Mouse (Mus musculus) liver, embryonic 16.5 days (tissue): ENCODE results near the gene Tmppe. TPM values are rescaled to one million over a fixed set of nuclear protein-coding genes. Genes with fewer than 3 reads are reported as not detected.

Experiments used
- ATAC-seq: fragments of 200-750 bp; cut with Nextera tagmentation; 2 replicates; pipeline ENCODE4 v1.8.0; 2017; ENCODE audit warnings: low read depth, mild to moderate bottlenecking, moderate number of reproducible peaks, moderate library complexity
- H3K27ac ChIP-seq: fragments of 300-500 bp; sonication (generic); 2 replicates; pipeline ENCODE4 v1.5.1; 2014; ENCODE audit warnings: mild to moderate bottlenecking, low read length
- H3K27me3 ChIP-seq: fragments of 300-500 bp; sonication (generic); 2 replicates; pipeline ENCODE4 v1.6.1; 2014; ENCODE audit warnings: low read depth, low read length, mixed read lengths; ENCODE audit not compliant: control insufficient read depth, insufficient read depth
- H3K36me3 ChIP-seq: fragments of 300-500 bp; sonication (generic); 2 replicates; pipeline ENCODE4 v1.6.1; 2014; ENCODE audit warnings: mild to moderate bottlenecking; ENCODE audit not compliant: control insufficient read depth, insufficient read depth
- H3K4me1 ChIP-seq: fragments of 300-500 bp; sonication (generic); 2 replicates; pipeline ENCODE4 v1.6.1; 2014; ENCODE audit warnings: low read depth, low read length, mixed read lengths; ENCODE audit not compliant: control insufficient read depth
- H3K4me2 ChIP-seq: fragments of 300-500 bp; sonication (generic); 2 replicates; pipeline ENCODE4 v1.6.1; 2014; ENCODE audit warnings: low read depth, low read length, mixed read lengths
- H3K4me3 ChIP-seq: fragments of 300-500 bp; sonication (generic); 2 replicates; pipeline ENCODE4 v1.5.1; 2014; ENCODE audit warnings: low read depth, mild to moderate bottlenecking, low read length
- H3K9ac ChIP-seq: fragments of 300-500 bp; sonication (generic); 2 replicates; pipeline ENCODE4 v1.6.1; 2014; ENCODE audit warnings: low read depth, low read length
- H3K9me3 ChIP-seq: fragments of 300-500 bp; sonication (generic); replicated peaks from 2 replicates; pipeline ENCODE4 v1.6.1; 2016; ENCODE audit warnings: low read length; ENCODE audit not compliant: control insufficient read depth
- WGBS: fragments of 180-500 bp; shearing (Covaris S2); extraction: QIAGEN DNeasy Blood & Tissue Kit; methylation state at CpG from one replicate; pipeline ENCODE4 v1.1.7; 2014; ENCODE audit not compliant: insufficient replicate concordance; 5-methylcytosine and 5-hydroxymethylcytosine counted together
- polyA plus RNA-seq: library from polyadenylated mRNA; unstranded; fragments of >200 nt; fragmentation: Nextera tagmentation; extraction: Ambion mirVana; gene quantifications from 2 replicates; pipeline ENCODE4 v1.2.1, GENCODE M21; 2015

Tmppe gene
- polyA plus RNA-seq, 1 experiment from 2014 or later: 2.7 TPM

DNA sequence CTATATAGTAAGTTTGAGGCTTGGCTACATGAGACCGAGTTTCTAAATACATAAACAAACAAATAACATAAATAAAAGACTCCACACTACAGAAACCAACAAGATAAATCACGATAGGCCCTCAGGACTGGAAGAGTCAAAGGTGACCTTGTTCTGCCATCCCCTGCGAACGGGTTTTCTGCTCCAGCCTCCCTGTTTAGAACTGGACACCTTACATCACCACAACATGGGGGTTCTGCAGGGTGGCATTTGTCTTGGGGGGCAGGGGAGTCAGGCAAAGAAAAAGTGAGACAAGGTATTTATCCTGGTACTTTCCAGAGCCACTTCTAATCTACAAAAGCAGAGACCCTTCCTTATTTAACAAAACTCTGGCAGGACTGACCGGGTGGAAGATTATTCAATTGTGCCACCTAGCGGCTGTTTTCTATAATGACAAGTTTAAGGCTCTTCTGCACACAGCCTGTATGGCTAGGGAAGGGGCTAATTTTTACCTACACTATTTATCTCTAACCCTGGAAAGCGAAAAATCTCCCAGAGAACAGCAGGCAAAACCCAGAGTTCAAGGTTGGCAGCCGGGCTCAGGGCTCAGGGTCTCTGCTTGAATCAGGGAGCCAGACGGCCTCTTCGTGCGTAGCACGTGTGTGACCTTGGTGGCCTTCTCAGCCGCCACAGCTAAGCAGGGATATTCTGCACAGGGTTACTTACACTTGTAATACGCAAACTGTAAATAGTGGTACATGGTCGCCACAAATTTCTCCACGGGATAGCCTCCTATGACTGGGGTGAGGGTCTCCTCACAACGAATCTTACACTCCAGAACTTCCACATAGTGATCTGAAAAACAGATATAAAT lies 19.8 kb upstream of the Tmppe start:
- Histone ChIP-seq H3K27me3 (no peaks in the 10 kb centered on the region), H3K4me3 (no peak overlapping the region), H3K9me3 (no peaks in the 10 kb centered on the region), H3K4me1 (no peaks in the 10 kb centered on the region), H3K36me3 (no peaks in the 10 kb centered on the region), H3K4me2 (no peak overlapping the region), H3K9ac (no peak overlapping the region), H3K27ac (no peak overlapping the region)
- 62% methylated on average over 17 of the region's 17 CpGs for WGBS
- no peak for ATAC-seq

- H3K4me1 ChIP-seq: no peaks in the 10 kb centered on the region
- H3K4me2 ChIP-seq: no peak overlapping the region
- WGBS: 82% methylated on average over 17 of the region's 17 CpGs
- no peak overlapping the region for H3K9ac ChIP-seq
- ATAC-seq: no peak
- H3K36me3 ChIP-seq: no peaks in the 10 kb centered on the region
- no peaks in the 10 kb centered on the region for H3K9me3 ChIP-seq
- no peak overlapping the region for H3K4me3 ChIP-seq
- no peaks in the 10 kb centered on the region for H3K27me3 ChIP-seq
- no peak overlapping the region for H3K27ac ChIP-seq
Measured at GRCm38 (mm10) chr9:114382936-114383710, 17.8 kb upstream of the Tmppe start.

DNA sequence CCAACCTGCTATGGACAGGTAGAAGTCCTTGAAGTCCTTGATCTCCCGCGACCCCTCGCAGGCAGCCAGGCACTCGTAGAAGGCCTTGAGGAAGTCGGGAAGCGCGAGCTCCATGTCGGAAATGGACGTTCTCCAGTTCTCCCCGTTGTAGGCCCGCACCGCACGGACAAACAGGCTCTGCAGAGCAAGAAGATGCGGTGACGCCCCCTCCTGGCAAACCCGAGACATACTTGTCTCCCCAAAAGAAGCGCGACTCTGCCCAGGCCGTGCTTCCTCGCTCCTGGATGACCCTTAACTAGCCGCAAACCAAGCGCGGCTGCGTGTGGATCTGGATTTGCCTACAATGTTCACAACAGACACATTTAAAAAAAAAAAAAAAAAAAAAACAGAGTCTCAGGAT lies 16.2 kb upstream of the Tmppe start:
- no peak for ATAC-seq
- Histone ChIP-seq H3K27me3 (no peaks in the 10 kb centered on the region), H3K27ac (no peak overlapping the region), H3K9ac (no peak overlapping the region), H3K36me3 (no peaks in the 10 kb centered on the region), H3K4me3 (no peak overlapping the region), H3K4me2 (no peak overlapping the region), H3K4me1 (no peaks in the 10 kb centered on the region), H3K9me3 (no peaks in the 10 kb centered on the region)
- WGBS: 87% methylated on average over 24 of the region's 24 CpGs

- Histone ChIP-seq H3K27me3 (no peaks in the 10 kb centered on the region), H3K4me2 (no peak overlapping the region), H3K36me3 (no peaks in the 10 kb centered on the region), H3K27ac (no peak overlapping the region), H3K9me3 (no peaks in the 10 kb centered on the region), H3K9ac (no peak overlapping the region), H3K4me1 (peaks cover 4% of the 10 kb centered on the region), H3K4me3 (no peak overlapping the region)
- ATAC-seq: no peak
- WGBS: 87% methylated on average over 10 of the region's 10 CpGs
Measured at GRCm38 (mm10) chr9:114385160-114385559, 15.7 kb upstream of the Tmppe start.

GRCm38 (mm10) chr9:114387086-114387485 lies 13.8 kb upstream of the Tmppe start:
- no peak overlapping the region for H3K27ac ChIP-seq
- no peaks in the 10 kb centered on the region for H3K36me3 ChIP-seq
- no peak overlapping the region for H3K9ac ChIP-seq
- H3K4me1 ChIP-seq: peaks cover 9% of the 10 kb centered on the region
- 66% methylated on average over 6 of the region's 6 CpGs for WGBS
- no peak overlapping the region for H3K4me3 ChIP-seq
- H3K27me3 ChIP-seq: no peaks in the 10 kb centered on the region
- no peak for ATAC-seq
- no peak overlapping the region for H3K4me2 ChIP-seq
- H3K9me3 ChIP-seq: no peaks in the 10 kb centered on the region

GRCm38 (mm10) chr9:114388288-114388687 lies 12.6 kb upstream of the Tmppe start:
- no peak overlapping the region for H3K4me2 ChIP-seq
- H3K9me3 ChIP-seq: no peaks in the 10 kb centered on the region
- no peaks in the 10 kb centered on the region for H3K27me3 ChIP-seq
- 83% methylated on average over 8 of the region's 8 CpGs for WGBS
- H3K27ac ChIP-seq: no peak overlapping the region
- H3K4me3 ChIP-seq: no peak overlapping the region
- no peak overlapping the region for H3K9ac ChIP-seq
- H3K36me3 ChIP-seq: no peaks in the 10 kb centered on the region
- ATAC-seq: no peak
- peaks cover 9% of the 10 kb centered on the region for H3K4me1 ChIP-seq

DNA sequence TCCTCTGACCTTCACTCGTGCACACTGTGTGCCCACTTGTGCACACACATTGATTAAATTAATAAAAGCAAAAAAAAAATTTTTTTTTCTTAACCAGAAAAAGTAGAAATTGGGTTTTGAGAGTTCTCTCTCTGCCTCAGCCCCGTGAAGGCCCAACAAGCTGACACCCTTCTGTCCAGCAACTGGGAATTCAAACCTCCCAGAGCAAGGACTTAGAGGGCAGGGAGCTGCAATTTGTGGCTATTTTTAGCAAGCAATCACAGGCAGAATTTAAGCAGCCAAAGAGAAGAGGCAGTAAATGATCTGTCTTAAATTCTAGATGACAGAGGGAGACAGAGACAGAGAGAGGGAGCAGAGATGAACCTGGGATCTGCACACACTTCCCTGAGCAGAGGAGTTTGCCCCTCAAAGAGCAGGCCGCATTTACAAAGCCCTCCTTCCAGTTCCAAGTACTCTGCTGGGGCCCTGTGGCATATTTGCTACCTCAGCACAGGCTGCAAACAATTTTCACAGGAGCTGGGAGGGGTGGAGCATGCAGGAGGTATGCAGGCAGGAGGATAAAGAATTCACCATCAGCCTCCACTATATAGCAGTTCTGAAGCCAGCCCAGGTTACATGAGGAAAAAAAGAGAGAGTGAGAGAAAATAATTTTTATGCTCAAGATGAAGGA lies 12.1 kb upstream of the Tmppe start:
- Histone ChIP-seq H3K27me3 (no peaks in the 10 kb centered on the region), H3K9ac (no peak overlapping the region), H3K36me3 (no peaks in the 10 kb centered on the region), H3K4me1 (peaks cover 9% of the 10 kb centered on the region), H3K4me2 (no peak overlapping the region), H3K9me3 (no peaks in the 10 kb centered on the region), H3K4me3 (no peak overlapping the region), H3K27ac (no peak overlapping the region)
- ATAC-seq: no peak
- 59% methylated on average over 3 of the region's 3 CpGs for WGBS

- Histone ChIP-seq H3K36me3 (no peaks in the 10 kb centered on the region), H3K27ac (no peak overlapping the region), H3K27me3 (no peaks in the 10 kb centered on the region), H3K4me3 (peak overlapping the region; percentile 73), H3K4me1 (peaks cover 9% of the 10 kb centered on the region), H3K9me3 (no peaks in the 10 kb centered on the region), H3K9ac (no peak overlapping the region), H3K4me2 (peak overlapping the region; percentile 96)
- 71% methylated on average over 8 of the region's 8 CpGs for WGBS
- ATAC-seq: no peak
Measured at GRCm38 (mm10) chr9:114389371-114389904, 11.5 kb upstream of the Tmppe start.
